Mouse (Mus musculus) heart, embryonic 10.5 days (tissue): ENCODE results near the gene Tcf7. TPM values are rescaled to one million over a fixed set of nuclear protein-coding genes. Genes with fewer than 3 reads are reported as not detected.

Source experiments
- DNase-seq: peaks from one replicate; pipeline ENCODE4 v3.0.0-alpha.2; 2017; ENCODE audit warnings: low spot score
- H3K27ac ChIP-seq: fragments of 300-500 bp; sonication (generic); 2 replicates; pipeline ENCODE4 v1.5.1; 2016; ENCODE audit warnings: mild to moderate bottlenecking
- H3K27me3 ChIP-seq: fragments of 300-500 bp; sonication (generic); 2 replicates; pipeline ENCODE4 v1.6.1; 2016; ENCODE audit warnings: mild to moderate bottlenecking; ENCODE audit not compliant: poor library complexity, insufficient read depth, severe bottlenecking
- H3K36me3 ChIP-seq: fragments of 300-500 bp; sonication (generic); 2 replicates; pipeline ENCODE4 v1.6.1; 2016; ENCODE audit warnings: mild to moderate bottlenecking, moderate library complexity
- H3K4me1 ChIP-seq: fragments of 300-500 bp; sonication (generic); 2 replicates; pipeline ENCODE4 v1.6.1; 2016; ENCODE audit warnings: mild to moderate bottlenecking
- H3K4me3 ChIP-seq: fragments of 300-500 bp; sonication (generic); 2 replicates; pipeline ENCODE4 v1.5.1; 2016; ENCODE audit warnings: mild to moderate bottlenecking, moderate library complexity
- H3K9me3 ChIP-seq: fragments of 300-500 bp; sonication (generic); 2 replicates; pipeline ENCODE4 v1.6.1; 2016; ENCODE audit warnings: mild to moderate bottlenecking, moderate library complexity
- WGBS: fragments of 180-500 bp; shearing (Covaris S2); methylation state at CpG from one replicate; pipeline ENCODE4 v1.1.7; 2016; 5-methylcytosine and 5-hydroxymethylcytosine counted together
- polyA plus RNA-seq: library from polyadenylated mRNA; unstranded; fragments of >200 nt; fragmentation: Nextera tagmentation; extraction: Ambion mirVana; gene quantifications from 2 replicates; pipeline ENCODE4 v1.2.1, GENCODE M21; 2016

Gene Tcf7
- polyA plus RNA-seq, 1 experiment from 2014 or later, result 11.5 TPM

GRCm38 (mm10) chr11:52302668-52303067 is 19.9 kb upstream of the Tcf7 start:
- Histone ChIP-seq H3K36me3 (no peaks in the 10 kb centered on the region), H3K9me3 (no peaks in the 10 kb centered on the region), H3K27me3 (peaks cover 4% of the 10 kb centered on the region), H3K4me3 (no peak overlapping the region), H3K27ac (no peak overlapping the region), H3K4me1 (peaks cover 22% of the 10 kb centered on the region)
- WGBS, result 84% methylated on average over 3 of the region's 3 CpGs
- DNase-seq, result no peak

- 52% methylated on average over 7 of the region's 7 CpGs for WGBS
- Histone ChIP-seq H3K27me3 (peaks cover 4% of the 10 kb centered on the region), H3K27ac (no peak overlapping the region), H3K4me1 (peaks cover 11% of the 10 kb centered on the region), H3K4me3 (no peak overlapping the region), H3K36me3 (no peaks in the 10 kb centered on the region), H3K9me3 (no peaks in the 10 kb centered on the region)
- DNase-seq, result no peak
Observed at GRCm38 (mm10) chr11:52299687-52300086, 16.9 kb upstream of the Tcf7 start.

DNA sequence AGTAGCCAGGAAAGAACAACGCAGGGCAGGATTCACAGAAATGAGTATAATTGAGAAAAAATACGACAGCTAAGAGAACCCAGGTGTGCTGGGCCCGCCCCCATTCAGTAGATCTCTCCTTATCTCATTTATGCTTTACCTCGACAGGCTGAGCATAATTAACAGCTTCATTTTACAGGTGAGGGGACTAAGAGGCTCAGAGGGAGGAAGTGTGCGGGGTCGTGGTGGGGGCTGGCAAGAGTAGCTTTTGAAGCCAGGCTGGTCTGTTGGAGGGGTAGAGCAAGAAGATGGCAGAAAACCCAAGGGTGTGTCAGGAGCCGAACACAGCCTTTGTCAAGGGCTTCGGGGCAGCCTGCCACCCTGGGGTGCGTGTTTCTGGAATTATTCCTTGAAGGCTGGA is 16.1 kb upstream of the Tcf7 start:
- no peak for DNase-seq
- H3K9me3 ChIP-seq, result no peaks in the 10 kb centered on the region
- peaks cover 11% of the 10 kb centered on the region for H3K4me1 ChIP-seq
- WGBS, result 74% methylated on average over 9 of the region's 9 CpGs
- peaks cover 4% of the 10 kb centered on the region for H3K27me3 ChIP-seq
- H3K27ac ChIP-seq, result no peak overlapping the region
- H3K36me3 ChIP-seq, result no peaks in the 10 kb centered on the region
- H3K4me3 ChIP-seq, result no peak overlapping the region

GRCm38 (mm10) chr11:52297352-52297751 is 14.5 kb upstream of the Tcf7 start:
- Histone ChIP-seq H3K27ac (no peak overlapping the region), H3K27me3 (peaks cover 8% of the 10 kb centered on the region), H3K4me3 (no peak overlapping the region), H3K4me1 (peaks cover 11% of the 10 kb centered on the region), H3K9me3 (no peaks in the 10 kb centered on the region), H3K36me3 (no peaks in the 10 kb centered on the region)
- 18% methylated on average over 9 of the region's 9 CpGs for WGBS
- DNase-seq, result no peak

DNA sequence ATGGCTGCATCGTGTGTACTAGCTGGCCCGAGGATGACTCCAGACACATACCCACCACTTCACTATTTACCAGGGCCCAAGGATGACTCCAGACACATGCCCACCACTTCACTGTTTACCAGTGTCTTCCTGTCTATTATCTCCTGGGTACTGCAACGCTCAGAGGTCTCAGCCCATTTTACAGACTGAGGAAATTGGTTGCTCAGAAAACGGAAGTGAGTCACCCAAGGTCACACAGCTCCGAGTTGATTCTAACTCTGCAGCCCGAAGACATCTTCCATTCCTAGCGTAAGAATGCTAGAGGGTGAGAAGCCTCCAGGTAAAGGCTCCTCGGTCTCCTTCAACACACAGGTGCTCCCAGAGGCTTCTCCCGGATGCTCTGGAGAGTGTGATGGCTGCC is 11.3 kb upstream of the Tcf7 start:
- WGBS, result 83% methylated on average over 9 of the region's 9 CpGs
- Histone ChIP-seq H3K4me3 (no peak overlapping the region), H3K27me3 (peaks cover 12% of the 10 kb centered on the region), H3K36me3 (no peaks in the 10 kb centered on the region), H3K27ac (no peak overlapping the region), H3K9me3 (no peaks in the 10 kb centered on the region), H3K4me1 (0 out of 2 replicates have a peak, but pooled peaks cover 2% of the 10 kb centered on the region)
- no peak for DNase-seq

DNA sequence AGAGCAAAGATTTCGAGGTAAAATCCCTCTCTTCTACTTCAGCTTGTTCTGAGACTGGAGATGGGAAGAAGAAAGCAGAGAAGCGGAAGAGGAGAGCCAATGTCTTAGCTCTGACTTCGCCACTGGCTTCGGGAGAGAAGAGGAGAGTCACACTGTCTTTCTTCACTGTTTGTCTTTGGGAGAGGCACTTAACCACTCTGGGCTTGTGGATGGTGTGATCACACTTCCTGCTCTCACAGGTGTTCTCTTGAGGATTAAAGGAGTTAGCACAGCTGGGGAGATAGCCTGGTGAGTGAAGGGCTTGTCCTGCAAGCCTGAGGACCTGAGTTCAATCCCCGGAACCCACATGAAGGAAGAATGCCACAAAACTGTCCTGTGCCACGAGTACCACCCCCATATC is 10.1 kb upstream of the Tcf7 start:
- Histone ChIP-seq H3K36me3 (no peaks in the 10 kb centered on the region), H3K27me3 (peaks cover 10% of the 10 kb centered on the region; the same call in 1 of the 2 replicates), H3K4me3 (no peak overlapping the region), H3K4me1 (no peaks in the 10 kb centered on the region), H3K9me3 (no peaks in the 10 kb centered on the region), H3K27ac (no peak overlapping the region)
- 60% methylated on average over 6 of the region's 6 CpGs for WGBS
- DNase-seq, result no peak

- WGBS, result 74% methylated on average over 7 of the region's 7 CpGs
- no peak overlapping the region for H3K27ac ChIP-seq
- H3K27me3 ChIP-seq, result peaks cover 13% of the 10 kb centered on the region; the same call in 1 of the 2 replicates
- 0 out of 2 replicates have a peak, but pooled peaks cover under 1% of the 10 kb centered on the region for H3K4me1 ChIP-seq
- H3K9me3 ChIP-seq, result no peaks in the 10 kb centered on the region
- H3K4me3 ChIP-seq, result no peak overlapping the region
- no peaks in the 10 kb centered on the region for H3K36me3 ChIP-seq
- no peak for DNase-seq
Observed at GRCm38 (mm10) chr11:52292346-52292745, 9.5 kb upstream of the Tcf7 start.

DNA sequence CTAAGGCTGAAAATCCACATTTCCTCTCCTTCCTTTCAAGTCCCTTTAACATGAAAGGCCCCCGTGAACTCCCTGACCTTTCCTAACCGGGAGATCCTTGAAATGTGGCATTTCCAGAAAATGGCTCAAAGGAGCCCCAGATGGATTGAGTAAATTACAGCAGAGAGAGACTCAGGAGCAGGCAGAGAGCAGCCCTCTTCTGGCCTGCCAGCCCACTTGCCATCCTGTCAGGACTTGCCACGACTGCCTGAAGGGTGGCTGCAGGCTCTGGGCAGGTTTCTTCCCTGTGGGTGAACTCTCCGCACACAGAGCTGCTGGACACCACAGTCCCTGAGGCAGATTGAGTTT is 4.1 kb upstream of the Tcf7 start:
- no peaks in the 10 kb centered on the region for H3K9me3 ChIP-seq
- no peaks in the 10 kb centered on the region for H3K36me3 ChIP-seq
- peak overlapping the region; percentile 5; the same call in 1 of the 2 replicates for H3K4me3 ChIP-seq
- H3K4me1 ChIP-seq, result peaks cover 46% of the 10 kb centered on the region
- H3K27me3 ChIP-seq, result peaks cover 29% of the 10 kb centered on the region
- DNase-seq, result no peak
- H3K27ac ChIP-seq, result 0 out of 2 replicates have a peak overlapping the region, but pooled peaks have one; percentile 17
- WGBS, result 28% methylated on average over 4 of the region's 4 CpGs

DNA sequence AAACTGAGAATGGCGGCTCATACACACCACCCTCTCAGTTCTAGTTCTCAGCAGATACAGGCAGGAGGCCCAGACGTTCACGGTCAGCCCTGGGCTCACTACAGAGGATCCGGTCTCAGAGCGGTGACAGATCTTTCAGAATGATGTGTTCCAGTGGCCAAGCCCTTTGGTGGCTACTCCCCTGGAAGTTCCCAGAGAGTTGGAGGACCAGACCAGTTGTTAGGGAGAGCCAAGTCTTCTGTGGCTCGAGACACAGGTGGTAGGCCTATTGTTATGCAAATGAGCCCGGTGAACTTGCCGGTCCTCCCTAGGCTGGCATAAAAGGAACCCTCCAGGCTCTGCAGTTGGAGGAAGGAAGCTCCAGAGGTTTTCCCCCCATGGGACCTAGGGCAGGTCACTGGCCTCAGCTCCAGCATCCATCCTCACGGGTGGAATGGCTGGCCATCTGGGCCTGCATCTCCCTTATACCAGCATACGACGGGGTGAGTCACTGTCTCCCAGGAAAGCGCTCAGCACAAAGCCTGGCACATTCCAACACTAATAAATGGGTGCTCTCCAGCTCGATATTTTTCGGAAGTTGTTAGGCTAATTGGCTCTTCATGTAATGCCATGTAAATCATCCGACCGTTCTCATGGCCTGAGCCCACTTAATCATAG is 3.6 kb upstream of the Tcf7 start:
- 0 out of 2 replicates have a peak overlapping the region, but pooled peaks have one; percentile 17 for H3K27ac ChIP-seq
- no peak for DNase-seq
- H3K9me3 ChIP-seq, result no peaks in the 10 kb centered on the region
- peaks cover 51% of the 10 kb centered on the region for H3K4me1 ChIP-seq
- peak overlapping the region; percentile 5; the same call in 1 of the 2 replicates for H3K4me3 ChIP-seq
- no peaks in the 10 kb centered on the region; the same call in 1 of the 2 replicates for H3K36me3 ChIP-seq
- WGBS, result 23% methylated on average over 16 of the region's 16 CpGs
- peaks cover 32% of the 10 kb centered on the region for H3K27me3 ChIP-seq

DNA sequence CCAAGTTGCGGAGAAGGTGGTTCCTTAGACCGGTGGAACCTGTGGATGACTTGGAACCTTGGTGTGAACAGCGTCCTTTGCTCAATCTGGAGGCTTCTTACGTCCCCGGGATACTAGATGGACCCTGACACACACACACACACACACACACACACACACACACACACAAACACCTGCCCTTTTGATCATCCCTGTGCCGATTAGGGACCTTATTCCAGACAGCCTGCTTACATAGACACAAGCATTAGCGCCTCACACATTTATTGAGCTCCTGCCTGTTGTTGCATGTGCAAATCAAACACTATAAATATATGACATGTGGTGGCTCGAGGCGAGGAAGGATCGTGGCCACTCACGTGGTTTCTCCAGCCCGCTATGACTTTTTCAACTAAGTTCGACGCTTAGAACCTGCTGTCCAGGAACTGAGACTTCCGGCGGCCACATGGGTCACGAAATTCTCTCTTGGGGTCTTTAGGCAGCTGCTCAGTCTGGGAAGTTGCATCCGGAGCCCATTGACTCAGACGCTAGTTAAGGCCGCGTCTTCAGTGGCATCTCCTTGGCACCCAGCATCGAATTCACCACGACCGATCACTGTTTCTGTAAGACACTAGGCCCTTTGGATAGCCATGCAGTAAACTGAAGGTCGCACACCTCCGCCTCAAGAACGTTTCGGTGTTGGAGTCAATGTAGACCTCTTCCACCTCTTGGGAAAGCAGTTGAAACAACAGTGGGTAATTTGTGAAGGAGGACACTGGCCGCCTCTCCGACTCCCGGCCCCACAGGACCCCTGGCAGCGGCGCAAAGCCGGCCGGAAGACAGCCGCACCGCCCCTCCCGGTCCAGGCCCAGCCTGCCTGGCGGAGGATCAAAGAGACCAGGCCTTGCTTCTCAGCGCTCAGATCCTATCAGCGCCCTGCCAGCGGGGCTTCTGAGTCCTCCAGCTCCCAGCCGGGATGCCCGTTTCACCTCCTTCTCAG is 1.1 kb upstream of the Tcf7 start:
- 8% methylated on average over 44 of the region's 44 CpGs for WGBS
- DNase-seq, result no peak
- Histone ChIP-seq H3K4me3 (peak overlapping the region; percentile 81), H3K9me3 (no peaks in the 10 kb centered on the region), H3K27me3 (peaks cover 36% of the 10 kb centered on the region), H3K4me1 (peaks cover 56% of the 10 kb centered on the region), H3K27ac (peak overlapping the region; percentile 89), H3K36me3 (peaks cover 9% of the 10 kb centered on the region)

DNA sequence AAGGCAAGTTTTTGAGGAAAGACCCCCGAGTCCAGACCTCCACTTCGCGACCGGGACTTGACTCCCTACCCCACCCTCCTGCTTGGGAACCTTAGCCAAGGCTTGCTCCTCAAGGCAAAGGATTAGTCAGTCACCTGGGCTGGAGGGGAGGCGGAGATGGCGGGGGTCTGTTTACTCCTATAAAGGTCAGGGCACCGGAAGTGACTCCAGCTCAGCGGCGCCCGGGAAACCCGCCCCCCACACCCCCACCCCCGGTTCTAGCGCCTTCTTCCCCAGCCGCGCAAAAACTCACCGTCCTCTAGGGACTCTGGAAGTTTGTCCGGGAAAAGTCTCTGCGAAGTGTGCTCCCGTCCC is 417 bp downstream of the Tcf7 start:
- peaks cover 15% of the 10 kb centered on the region for H3K36me3 ChIP-seq
- H3K27ac ChIP-seq, result peak overlapping the region; percentile 89
- H3K4me3 ChIP-seq, result peak overlapping the region; percentile 81
- peaks cover 56% of the 10 kb centered on the region for H3K4me1 ChIP-seq
- no peaks in the 10 kb centered on the region for H3K9me3 ChIP-seq
- no peak for DNase-seq
- 1% methylated on average over 19 of the region's 19 CpGs for WGBS
- H3K27me3 ChIP-seq, result peaks cover 34% of the 10 kb centered on the region

DNA sequence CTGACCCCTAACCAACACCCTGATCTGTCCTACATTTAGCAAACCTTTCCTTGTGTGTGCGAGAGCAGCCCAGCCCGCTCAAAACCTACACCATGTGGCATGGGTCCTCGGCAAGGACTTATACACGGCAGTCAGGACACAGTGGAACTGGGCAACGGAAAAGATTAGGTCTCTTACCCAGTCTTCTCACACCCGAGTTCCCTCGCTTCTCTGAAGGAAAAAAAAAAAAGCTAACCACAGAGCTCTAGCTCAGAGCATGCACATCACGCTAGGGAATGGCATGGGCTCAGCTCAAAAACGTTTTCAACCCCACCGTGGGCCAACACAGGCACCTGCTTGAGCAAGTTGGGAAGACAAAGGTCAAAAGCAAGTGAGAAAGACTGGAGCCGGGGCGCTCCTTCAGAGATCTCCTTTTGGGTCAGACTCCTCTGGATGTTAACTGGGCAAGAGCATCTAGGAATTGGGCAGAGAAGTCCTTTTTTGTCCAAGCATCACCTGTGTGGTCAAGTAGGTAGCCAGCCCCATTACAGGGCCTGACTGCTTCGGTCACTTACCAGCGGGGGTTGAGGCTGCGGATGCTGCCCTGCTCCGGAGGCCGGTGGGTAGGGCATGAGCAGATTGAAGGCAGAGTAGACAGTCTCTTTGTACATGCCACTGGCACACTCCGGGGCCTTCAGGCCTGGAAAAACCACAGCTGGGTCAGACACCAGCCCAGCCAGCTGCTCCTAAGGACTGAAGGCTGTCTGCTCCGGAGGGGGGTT is 1.1 kb downstream of the Tcf7 start:
- Histone ChIP-seq H3K4me3 (peak overlapping the region; percentile 81), H3K27me3 (peaks cover 32% of the 10 kb centered on the region), H3K9me3 (no peaks in the 10 kb centered on the region), H3K4me1 (peaks cover 50% of the 10 kb centered on the region), H3K27ac (no peak overlapping the region), H3K36me3 (peaks cover 20% of the 10 kb centered on the region)
- no peak for DNase-seq
- WGBS, result 69% methylated on average over 19 of the region's 19 CpGs
